Mouse (Mus musculus) forebrain, embryonic 12.5 days (tissue): ENCODE measurements at regions not wholly inside any gene's neighbourhood (a gene's known extent, or its start where the extent isn't known, plus 50 kb on each side); places are given as distances from the start of the nearest gene placed in this dataset.

ENCODE experiments used
- ATAC-seq: fragments of 200-750 bp; cut with Nextera tagmentation; 2 replicates; pipeline ENCODE4 v1.8.0; 2017; ENCODE audit warnings: moderate TSS enrichment; ENCODE audit not compliant: low FRiP score
- H3K27ac ChIP-seq: fragments of 300-500 bp; sonication (generic); 2 replicates; pipeline ENCODE4 v1.5.1; 2016; ENCODE audit warnings: mild to moderate bottlenecking
- H3K27me3 ChIP-seq: fragments of 300-500 bp; sonication (generic); 2 replicates; pipeline ENCODE4 v1.6.1; 2016; ENCODE audit warnings: mild to moderate bottlenecking
- H3K36me3 ChIP-seq: fragments of 300-500 bp; sonication (generic); replicated peaks from 2 replicates; pipeline ENCODE4 v1.6.1; 2016; ENCODE audit warnings: mild to moderate bottlenecking
- H3K4me1 ChIP-seq: fragments of 300-500 bp; sonication (generic); 2 replicates; pipeline ENCODE4 v1.6.1; 2016
- H3K4me2 ChIP-seq: fragments of 300-500 bp; sonication (generic); 2 replicates; pipeline ENCODE4 v1.6.1; 2016; ENCODE audit warnings: mild to moderate bottlenecking, moderate library complexity
- H3K4me3 ChIP-seq: fragments of 300-500 bp; sonication (generic); replicated peaks from 2 replicates; pipeline ENCODE4 v1.5.1; 2016; ENCODE audit warnings: mild to moderate bottlenecking
- H3K9ac ChIP-seq: fragments of 300-500 bp; sonication (generic); 2 replicates; pipeline ENCODE4 v1.6.1; 2016; ENCODE audit warnings: mild to moderate bottlenecking
- H3K9me3 ChIP-seq: fragments of 300-500 bp; sonication (generic); 2 replicates; pipeline ENCODE4 v1.6.1; 2016
- WGBS: fragments of 180-500 bp; shearing (Covaris S2); methylation state at CpG from one replicate; pipeline ENCODE4 v1.1.7; 2016; 5-methylcytosine and 5-hydroxymethylcytosine counted together

DNA sequence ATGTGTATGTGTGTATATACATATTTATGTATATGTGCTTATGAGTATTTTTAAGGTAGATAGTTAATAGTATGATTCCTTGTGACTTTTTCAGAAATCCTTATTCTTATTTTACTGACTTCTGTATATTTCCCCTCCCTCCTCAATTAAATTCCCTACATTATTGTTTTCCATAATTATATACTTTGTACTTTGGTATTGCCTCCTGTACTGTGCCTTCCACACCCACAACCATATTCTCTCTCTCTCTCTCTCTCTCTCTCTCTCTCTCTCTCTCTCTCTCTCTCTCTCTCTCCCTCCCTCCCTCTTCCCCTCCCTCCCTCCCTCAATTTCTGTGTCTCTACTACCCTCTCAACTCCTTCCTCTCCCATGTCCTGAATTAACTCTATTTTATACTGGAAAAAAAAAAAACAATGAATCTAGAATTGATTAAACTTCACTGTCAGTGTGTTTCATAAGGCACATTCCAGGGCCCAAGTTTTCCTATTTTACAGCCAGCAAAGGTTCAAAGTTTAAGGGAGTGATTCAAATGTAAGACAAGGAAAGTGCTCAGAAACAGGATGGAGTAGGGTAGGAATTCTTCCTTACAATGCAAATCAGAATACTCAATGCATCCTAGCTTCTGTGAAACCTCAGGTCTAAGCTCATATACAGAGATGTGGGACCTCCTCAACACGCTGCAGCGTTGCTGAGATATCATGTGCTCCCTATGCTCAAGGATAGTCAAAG is 911.9 kb downstream of the Speer2 start:
- Histone ChIP-seq H3K9ac (no peak overlapping the region), H3K4me1 (no peaks in the 10 kb centered on the region), H3K27me3 (no peaks in the 10 kb centered on the region), H3K27ac (no peak overlapping the region), H3K4me3 (no peak overlapping the region), H3K36me3 (no peaks in the 10 kb centered on the region), H3K4me2 (no peak overlapping the region), H3K9me3 (no peaks in the 10 kb centered on the region)
- no peak for ATAC-seq
- 79% methylated on average over 2 of the region's 2 CpGs for WGBS

- H3K27me3 ChIP-seq = no peaks in the 10 kb centered on the region
Observed at GRCm38 (mm10) chr16:68910821-68911220, 952.7 kb downstream of the Speer2 start.

DNA sequence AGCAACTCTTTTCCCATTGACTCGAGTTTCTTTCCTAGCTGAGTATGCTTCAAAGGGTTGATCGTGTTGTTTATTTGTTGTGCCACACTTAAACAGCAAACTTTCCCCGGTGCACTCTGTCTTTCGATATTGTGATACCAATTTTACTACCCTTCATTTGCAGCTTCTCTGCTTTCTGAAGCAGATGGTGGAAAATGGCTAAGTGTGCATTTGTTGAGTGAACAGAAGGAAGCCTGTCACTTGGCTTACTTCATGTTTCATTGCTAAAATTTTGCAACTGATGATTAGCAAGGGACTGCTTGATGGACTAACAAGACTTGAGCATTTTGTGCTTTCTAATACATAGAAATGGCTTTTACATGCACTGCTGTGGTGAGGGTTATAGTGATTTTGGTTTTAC is 965.4 kb downstream of the Speer2 start:
- no peak overlapping the region for H3K4me2 ChIP-seq
- H3K9me3 ChIP-seq = no peaks in the 10 kb centered on the region
- no peaks in the 10 kb centered on the region for H3K27me3 ChIP-seq
- 90% methylated on average over 4 of the region's 4 CpGs for WGBS
- H3K4me3 ChIP-seq = no peak overlapping the region
- no peak for ATAC-seq
- no peak overlapping the region for H3K9ac ChIP-seq
- no peak overlapping the region for H3K27ac ChIP-seq
- H3K4me1 ChIP-seq = no peaks in the 10 kb centered on the region
- H3K36me3 ChIP-seq = no peaks in the 10 kb centered on the region

More at GRCm38 (mm10) chr16:68910821-68911220, 952.7 kb downstream of the Speer2 start:
- Histone ChIP-seq H3K9ac (no peak overlapping the region), H3K4me1 (no peaks in the 10 kb centered on the region), H3K27ac (no peak overlapping the region), H3K36me3 (no peaks in the 10 kb centered on the region), H3K9me3 (no peaks in the 10 kb centered on the region), H3K4me3 (no peak overlapping the region), H3K4me2 (no peak overlapping the region)
- WGBS = 92% methylated on average over 2 of the region's 2 CpGs
- ATAC-seq = no peak

DNA sequence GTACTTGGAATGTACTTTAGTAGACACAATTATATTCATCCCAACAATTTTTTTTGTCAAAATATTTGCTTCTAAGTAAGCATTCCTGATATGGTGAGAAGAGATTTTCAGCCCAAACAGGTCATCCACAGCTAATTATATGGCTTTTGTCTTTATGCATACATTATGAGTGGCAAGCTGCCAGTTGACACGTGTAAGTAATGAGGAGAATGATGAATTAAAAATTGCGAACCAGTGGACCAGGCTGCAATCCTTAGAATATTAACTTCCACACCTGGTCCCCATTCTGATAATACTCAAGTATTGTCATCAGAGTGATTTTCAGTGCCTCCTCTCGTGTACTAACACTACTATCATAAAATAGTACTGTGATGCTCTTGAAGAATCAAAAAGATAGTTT is 1014.8 kb downstream of the Speer2 start:
- Histone ChIP-seq H3K4me1 (no peaks in the 10 kb centered on the region), H3K4me2 (no peak overlapping the region), H3K9me3 (no peaks in the 10 kb centered on the region), H3K4me3 (no peak overlapping the region), H3K9ac (no peak overlapping the region), H3K27me3 (no peaks in the 10 kb centered on the region), H3K27ac (no peak overlapping the region), H3K36me3 (no peaks in the 10 kb centered on the region)
- WGBS = 41% methylated on average over 3 of the region's 3 CpGs
- peak; percentile 33; the same call in 1 of the 2 replicates for ATAC-seq
